Mouse (Mus musculus) natural killer cell, adult 2 months (primary cell): ENCODE measurements around the gene Gm43191.
A peak's percentile ranks its signal among the peaks of the same experiment; 100 is the strongest.
"Not testable (repeated sequence)": the region's sequence is repeated elsewhere in the genome, so short reads cannot be mapped to it uniquely, and the experiment has no call there.

ENCODE experiments used
- DNase-seq, 2 experiments: peaks; one replicate each; pipeline ENCODE4 v3.0.0; 2022; ENCODE audit warnings: low spot score in 2 of 2

Gm43191 gene

GRCm38 (mm10) chr3:116681160-116681559 lies at the start of gene Gm43191:
Gene Gm43191 (minus strand): TSS chr3:116681260.
- no peak for DNase-seq

DNA sequence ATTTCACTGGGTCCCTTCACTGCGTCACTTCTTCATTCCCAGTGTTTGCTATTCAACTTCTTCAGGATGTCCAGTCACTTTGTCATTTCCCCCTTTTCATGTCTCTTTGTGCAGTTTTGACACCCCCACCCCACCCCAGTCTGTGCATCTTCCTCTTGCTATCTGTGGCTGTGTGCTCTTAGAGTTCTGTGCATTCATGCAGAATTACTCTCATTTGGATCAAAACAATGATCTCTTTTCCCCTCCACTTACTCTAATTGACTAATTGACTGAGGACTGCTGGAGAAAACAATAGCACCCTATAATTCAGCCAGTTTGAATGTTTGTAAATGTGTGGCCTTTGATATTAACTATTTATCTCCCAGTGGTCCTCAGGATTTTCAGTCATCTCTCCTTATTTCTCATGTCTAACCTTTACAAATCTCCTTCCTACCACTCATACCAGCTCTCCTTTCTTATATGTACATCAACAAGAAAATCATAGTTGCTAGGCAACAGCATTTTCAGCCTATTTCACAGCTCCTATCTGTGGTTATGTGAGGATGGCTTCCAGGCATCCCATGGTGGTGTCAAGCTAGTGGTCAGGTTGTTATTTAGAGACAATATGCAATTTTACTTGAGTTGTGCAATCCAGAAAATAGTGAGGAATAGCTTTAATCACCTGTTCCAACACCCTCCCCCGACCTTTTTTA lies 48.6 kb upstream of the Gm43191 start:
- DNase-seq: no peak

DNA sequence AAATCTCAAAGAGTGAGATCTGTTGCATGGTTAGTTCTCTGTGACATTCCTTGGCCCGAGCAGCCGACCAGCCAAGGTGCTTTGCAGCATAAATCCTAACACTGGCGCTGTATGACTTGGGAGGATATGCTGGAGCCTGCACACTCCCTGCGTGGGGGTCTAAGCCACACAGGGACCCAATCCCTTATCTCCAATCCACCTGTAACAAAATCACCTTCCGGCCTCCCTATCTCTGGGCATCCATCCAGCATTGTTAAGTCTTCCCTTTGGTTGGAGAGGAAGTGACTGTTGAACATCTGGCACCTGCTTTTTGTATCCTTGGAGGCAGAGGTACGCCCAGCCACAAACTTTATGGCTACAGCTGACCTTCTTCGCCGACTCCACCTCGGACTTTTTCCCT lies 45.7 kb upstream of the Gm43191 start:
- no peak for DNase-seq

- no peak for DNase-seq
Observed at GRCm38 (mm10) chr3:116723496-116724481, 42.7 kb upstream of the Gm43191 start.

- no peak for DNase-seq
Observed at GRCm38 (mm10) chr3:116722980-116723379, 41.9 kb upstream of the Gm43191 start.

- DNase-seq: no peak
Observed at GRCm38 (mm10) chr3:116718951-116719350, 37.9 kb upstream of the Gm43191 start.

- DNase-seq: no peak
Observed at GRCm38 (mm10) chr3:116713031-116713430, 32.0 kb upstream of the Gm43191 start.

- no peak for DNase-seq
Observed at GRCm38 (mm10) chr3:116712436-116712881, 31.4 kb upstream of the Gm43191 start, which contains the start of gene Slc35a3. Gene Slc35a3 (minus strand): TSS chr3:116712831.

DNA sequence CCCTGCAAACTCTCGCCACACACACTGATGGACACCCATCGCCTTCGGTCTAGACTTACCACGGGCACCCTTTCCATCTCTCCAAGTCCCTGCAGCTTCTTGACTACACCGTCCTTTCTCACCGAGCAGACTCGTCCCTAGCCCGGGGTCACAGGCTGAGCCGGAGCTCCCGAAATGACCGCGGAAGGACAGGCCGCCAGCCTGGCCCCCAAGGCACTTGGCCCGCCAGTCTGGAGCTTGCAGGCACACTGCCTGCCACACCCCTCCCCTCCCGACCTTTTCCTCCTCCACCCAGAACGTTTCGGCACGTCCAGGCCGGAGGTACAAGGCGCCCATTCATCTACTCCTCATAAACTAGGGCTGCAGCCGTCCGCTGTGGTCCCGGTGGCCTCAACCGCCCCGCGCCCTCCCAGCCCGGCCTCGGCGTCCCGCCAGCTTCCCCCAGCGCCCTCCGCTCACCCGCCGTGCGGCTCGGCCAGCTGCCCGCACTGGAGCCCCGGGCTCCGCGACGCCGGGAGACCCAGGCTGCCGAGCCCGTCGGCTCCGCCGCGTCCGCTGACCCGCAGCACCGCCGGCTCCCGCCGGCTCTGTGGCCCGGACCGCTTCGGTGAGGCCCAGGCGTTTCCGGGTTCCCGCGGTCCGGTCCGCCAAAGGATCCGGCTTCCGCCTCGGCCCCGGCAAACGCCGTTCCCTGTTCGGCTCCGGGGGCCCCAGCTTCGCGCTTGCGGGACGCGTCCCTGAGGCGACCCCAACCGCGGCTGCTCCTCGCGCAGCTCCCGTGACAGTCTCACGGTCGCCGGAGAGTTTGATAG lies 30.8 kb upstream of the Gm43191 start:
- peak; percentile 57 to 69 for DNase-seq

GRCm38 (mm10) chr3:116710941-116711340 lies 29.9 kb upstream of the Gm43191 start:
- no peak for DNase-seq

DNA sequence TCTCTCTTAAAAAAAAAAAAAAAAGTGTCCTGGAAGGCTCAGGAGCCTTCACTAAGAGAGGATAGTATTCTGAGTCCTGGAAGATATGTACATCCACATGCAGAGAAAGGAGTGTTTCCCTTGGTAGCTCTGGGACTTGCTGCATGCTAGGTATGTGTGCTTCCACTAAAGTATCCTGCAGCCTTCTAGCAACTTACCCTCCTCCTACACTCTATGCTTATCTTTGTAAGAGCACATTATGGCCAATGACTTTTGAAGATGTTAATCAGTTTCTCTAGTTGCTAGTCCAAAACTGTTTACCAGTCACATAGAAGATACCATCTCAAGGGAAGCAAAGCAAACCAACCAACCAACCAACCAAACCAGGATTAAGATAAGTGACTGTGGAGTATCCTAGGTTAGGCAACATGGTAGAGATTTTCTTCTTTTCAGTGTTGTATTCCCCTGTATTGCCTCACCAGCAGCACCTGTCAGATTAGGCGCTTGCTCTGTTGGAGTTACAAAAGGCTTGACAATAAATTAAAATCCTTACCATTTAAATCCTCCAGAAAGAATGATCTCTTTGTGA lies 24.7 kb upstream of the Gm43191 start:
- DNase-seq: no peak

GRCm38 (mm10) chr3:116703835-116704234 lies 22.8 kb upstream of the Gm43191 start:
- DNase-seq: no peak

DNA sequence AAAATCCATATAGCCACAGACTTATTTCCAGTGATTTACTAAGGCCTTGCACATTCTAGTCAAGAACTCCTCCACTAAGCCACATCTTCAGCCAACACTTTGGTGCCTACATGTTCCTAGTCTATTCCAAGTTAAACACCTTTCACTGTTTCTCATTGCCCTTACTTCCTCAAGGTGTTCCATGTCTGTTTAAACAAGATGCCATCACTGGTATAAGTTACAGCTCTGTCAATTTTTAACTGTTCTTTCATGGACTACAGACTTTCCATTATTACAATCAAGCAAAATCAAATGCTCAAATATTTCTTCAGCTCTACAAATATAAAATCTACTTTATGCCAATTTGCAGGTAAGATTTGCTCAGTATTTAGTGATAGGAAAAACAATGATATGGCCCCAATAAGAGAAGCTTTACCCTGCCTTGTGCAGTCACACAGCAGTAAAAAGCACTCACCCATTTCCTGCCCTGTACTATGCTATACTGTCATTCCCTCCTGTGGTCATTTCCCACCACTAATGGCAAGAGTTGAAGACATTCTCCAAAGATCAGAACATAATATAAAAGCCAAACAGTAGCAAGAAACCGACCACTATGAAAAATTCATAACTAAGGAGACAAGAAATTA lies 21.7 kb upstream of the Gm43191 start:
- DNase-seq: no peak

DNA sequence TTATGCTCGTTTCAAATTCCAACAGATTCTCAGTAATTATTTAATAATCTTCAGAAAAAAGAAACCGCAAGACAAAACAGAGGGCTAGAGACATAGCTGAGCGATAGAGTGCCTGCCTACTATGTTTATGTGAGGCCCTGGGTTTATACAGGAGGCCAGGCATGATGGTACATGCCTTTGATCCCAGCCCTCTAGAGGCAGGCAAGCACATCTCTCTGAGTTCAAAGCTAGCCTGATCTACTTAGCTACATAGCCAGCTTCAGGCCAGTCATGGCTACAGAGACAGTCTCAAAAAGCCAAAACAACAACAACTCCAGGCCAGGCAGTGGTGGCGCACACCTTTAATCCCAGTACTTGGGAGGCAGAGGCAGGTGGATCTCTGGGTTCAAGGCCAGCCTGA lies 20.5 kb upstream of the Gm43191 start:
- no peak for DNase-seq

DNA sequence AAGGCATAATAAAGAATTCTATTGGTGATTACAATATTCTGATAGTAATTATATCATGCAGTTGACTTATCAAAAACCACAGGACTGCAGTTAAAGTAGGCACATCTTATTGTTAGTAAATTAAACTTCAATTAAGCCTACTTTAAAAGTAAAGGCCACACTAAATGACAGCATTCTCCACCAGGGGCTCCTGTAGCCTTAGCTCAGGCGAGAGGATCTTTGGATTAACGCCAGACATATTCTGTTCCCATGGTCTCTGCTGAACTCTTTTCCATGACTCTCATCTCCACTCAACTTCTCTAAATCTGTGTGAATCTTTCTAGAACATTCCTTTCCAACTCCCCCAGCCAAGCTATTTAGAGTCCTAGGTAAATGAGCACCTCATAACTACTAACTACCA lies 17.7 kb upstream of the Gm43191 start:
- no peak for DNase-seq

GRCm38 (mm10) chr3:116695666-116695985 lies 14.6 kb upstream of the Gm43191 start:
- no peak for DNase-seq

GRCm38 (mm10) chr3:116694955-116695665 lies 14.1 kb upstream of the Gm43191 start:
- no peak for DNase-seq

DNA sequence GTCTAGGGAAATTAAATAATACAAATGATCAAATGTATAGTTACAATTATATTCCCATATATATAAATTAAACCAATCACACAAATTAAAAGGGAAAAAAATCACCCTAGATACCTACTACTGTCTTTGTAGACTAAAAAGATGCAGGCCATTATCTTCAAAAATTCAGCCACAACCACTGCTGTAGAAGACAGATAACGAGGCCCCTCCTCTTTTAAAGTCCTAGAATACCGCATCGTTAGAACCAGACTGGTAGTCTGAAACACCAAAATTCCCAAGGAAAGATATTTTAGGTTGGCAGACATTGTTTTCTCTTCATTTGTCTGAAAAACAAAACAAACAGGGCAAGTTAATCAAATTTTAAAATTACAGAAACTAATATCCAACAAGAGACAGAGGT lies 13.3 kb upstream of the Gm43191 start:
- no peak for DNase-seq

- DNase-seq: not testable (repeated sequence)
Observed at GRCm38 (mm10) chr3:116664281-116664680, 16.8 kb downstream of the Gm43191 start.

- peak; percentile 98 to 99 for DNase-seq
Observed at GRCm38 (mm10) chr3:116662463-116662863, 18.6 kb downstream of the Gm43191 start, which contains the start of gene Mfsd14a. Gene Mfsd14a (minus strand): TSS chr3:116662677.
